Mouse (Mus musculus) layer of hippocampus, adult 18-20 months (tissue): ENCODE data around the gene Megf8. TPM values are rescaled to one million over a fixed set of nuclear protein-coding genes. Genes with fewer than 3 reads are reported as not detected.
A peak's percentile ranks its signal among the peaks of the same experiment; 100 is the strongest.

Experiments used
- DNase-seq, 2 experiments: peaks; one replicate each; pipeline ENCODE4 v3.0.0; 2022; ENCODE audit warnings: low spot score in 2 of 2
- total RNA-seq, 2 experiments: library from RNA; stranded (reverse); gene quantifications; 2 replicates each; pipeline ENCODE4 v1.2.3; 2021

Gene Megf8
- total RNA-seq, 2 experiments from 2014 or later, result 99.1 to 99.9 TPM

GRCm38 (mm10) chr7:25333596-25334307 is 16.8 kb downstream of the Megf8 start:
- peak in 1 of 2 experiments; percentile 77 for DNase-seq

DNA sequence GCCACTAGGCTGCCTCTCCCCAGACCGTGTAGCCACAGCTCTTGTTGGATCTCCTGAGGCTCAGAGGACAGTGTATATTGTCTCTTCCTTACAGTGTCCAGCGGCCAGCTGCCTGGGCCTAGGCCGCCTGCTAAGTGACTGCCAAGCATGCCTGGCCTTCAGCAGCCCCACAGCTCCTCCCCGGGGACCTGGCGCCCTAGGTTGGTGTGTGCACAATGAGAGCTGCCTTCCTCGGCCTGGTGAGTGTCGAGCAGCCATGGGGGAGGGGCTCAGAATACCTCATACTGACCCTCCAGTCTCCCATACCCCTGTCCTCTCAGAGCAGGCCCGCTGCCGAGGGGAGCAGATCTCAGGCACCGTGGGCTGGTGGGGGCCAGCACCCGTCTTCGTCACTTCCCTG is 17.5 kb downstream of the Megf8 start:
- DNase-seq, result no peak

DNA sequence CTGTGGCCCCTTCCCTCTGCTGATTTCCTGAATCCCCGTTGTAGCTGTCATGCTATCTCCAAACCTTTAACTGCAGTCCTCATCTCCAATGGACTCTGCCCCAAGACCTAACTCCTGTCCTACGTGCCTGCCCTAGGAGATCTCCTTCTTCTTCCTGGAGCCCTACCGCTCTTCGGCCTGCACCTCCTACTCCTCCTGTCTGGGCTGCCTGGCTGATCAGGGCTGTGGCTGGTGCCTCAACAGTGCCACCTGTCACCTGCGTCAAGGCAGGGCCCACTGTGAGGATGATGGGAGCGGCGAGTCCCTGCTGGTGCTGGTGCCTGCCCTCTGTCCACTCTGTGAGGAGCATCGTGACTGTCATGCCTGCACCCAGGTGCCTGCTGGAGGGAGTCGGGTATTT is 22.4 kb downstream of the Megf8 start:
- no peak for DNase-seq

- peak; percentile 28 to 66 for DNase-seq
These were observed 24.2 kb downstream of the Megf8 start for GRCm38 (mm10) chr7:25341000-25341784.

- DNase-seq, result no peak
These were observed 31.9 kb downstream of the Megf8 start for GRCm38 (mm10) chr7:25348861-25349260.

DNA sequence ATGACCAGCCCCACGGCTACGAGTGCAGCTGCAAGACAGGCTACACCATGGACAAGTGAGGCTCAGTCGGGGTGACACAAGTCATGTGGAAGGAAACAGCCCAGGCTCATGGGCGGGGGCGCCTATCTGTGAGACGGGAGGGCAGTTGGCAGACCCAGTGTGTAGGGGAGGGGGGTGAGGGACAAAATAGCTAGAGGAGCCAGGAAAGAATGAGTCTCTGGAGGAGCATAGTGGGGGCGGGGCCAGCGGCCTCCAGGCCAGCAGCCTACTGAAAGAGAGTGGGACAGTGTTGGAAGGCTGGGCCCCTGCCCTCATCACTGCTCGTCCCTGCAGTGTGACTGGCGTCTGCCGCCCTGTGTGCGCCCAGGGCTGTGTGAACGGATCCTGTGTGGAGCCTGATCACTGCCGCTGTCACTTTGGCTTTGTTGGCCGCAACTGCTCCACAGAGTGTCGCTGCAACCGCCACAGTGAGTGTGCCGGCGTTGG is 41.8 kb downstream of the Megf8 start:
- no peak for DNase-seq

DNA sequence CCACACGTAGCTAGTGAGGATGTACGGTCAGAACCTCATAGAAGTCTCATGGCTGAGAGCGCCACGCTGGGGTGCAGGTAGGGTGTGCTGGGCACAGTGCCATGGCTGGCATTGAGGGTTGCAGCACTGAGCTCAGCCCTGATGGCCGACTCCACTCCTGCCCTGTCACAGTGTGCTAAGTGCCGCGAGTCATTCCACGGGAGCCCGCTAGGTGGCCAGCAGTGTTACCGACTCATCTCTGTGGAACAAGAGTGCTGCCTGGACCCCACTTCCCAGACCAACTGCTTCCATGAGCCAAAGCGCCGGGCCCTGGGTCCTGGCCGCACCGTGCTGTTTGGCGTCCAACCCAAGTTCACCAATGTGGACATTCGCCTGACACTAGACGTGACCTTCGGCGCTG is 46.2 kb downstream of the Megf8 start:
- no peak for DNase-seq

DNA sequence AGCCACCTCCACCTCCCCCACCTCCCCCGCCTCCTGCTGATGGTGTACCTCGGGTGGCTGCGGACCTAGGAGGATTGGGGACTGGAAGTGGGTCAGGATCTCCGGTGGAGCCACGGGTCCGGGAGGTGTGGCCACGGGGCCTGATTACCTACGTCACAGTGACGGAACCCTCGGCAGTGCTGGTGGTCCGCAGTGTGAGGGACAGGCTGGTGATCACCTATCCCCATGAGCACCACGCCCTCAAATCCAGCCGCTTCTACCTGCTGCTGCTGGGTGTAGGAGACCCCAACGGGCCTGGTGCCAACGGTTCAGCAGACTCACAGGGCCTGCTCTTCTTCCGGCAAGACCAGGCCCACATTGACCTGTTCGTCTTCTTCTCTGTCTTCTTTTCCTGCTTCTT is 46.7 kb downstream of the Megf8 start:
- no peak for DNase-seq

- no peak for DNase-seq
These were observed 49.1 kb downstream of the Megf8 start for GRCm38 (mm10) chr7:25365937-25366625.

DNA sequence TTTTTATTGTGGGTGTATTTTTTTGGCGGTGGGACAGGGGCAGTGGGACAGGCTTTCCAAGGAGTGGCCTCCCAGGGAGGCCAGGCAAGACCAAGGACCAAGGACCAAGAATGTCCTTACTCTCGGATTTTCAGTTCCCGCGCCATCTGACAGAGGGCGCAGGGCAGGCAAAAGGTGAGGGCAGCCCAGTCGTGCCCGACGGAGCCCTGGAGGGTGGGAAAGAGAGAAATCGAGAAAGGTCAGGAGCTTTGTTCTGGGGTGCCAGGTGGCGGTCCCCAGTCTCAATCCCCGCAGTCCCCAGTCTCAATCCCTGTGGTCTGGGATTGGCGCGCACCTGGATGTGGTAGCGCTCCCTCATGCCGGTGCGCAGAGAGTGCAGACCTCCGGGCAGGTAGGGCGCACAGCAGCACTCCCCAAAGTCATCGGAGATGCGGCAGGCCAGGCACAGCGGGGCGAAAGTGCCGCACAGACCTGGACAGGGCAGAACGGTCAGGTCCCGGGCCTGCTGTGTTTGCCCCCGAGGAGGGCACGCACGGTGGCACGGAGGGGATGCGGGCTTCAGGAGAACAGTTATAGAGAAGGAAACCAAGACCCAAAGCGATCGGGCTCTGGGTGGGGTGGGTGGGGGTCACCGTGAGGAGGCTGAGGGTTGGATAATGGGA is 50.8 kb downstream of the Megf8 start:
- no peak for DNase-seq

DNA sequence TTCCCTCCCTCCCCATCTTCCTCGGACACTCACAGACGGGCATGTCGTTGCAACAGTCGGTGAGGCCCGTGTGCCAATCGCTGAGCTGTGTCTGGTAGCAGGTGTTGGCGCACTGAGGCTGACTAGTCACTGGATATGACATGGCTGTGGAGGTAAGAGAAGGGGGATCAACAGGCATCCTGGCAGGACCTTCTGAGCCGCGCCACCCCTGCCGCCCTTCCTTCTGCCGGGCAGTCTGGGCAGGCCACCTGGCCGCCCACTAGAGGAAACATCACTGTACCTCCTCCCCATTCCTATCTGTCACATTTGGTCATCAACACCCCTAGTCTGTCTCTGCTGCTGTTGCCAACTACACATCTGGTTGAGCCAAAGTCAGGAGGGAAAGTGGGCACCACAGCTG is 51.4 kb downstream of the Megf8 start:
- no peak for DNase-seq

DNA sequence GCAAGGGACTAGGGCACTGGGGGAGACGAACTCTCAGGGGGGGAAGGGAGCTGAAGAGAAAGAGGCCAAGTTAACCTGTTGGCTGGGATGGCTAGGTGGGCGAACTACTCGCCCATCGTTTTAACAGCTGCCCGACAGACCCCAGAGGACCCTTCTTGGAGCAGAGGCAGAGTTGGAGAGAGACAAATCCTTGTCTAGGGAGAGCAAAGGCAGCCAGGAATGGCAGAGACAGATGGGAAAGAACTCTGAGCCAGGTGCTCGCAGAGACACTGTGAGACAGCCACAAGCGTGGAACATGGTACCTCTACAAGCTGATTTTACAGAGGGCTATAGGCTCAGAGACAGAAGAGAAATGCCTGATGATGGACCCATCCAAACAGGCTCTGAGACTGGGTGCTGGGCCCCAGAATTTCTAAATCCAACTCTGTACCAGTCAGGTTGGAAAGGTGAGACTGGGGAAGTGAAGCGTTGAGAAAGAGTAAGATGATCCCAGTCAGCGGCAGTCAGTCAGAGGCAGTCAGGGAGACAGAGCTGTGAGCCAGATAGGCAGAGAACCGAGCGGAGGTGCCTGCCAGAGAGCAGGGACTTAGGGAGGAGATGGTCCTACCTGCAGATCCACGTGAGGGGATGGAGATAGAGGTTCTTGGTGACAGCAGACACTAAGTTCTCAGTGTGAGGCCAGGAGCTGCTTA is 52.2 kb downstream of the Megf8 start, which contains the start of gene Cnfn:
Gene Cnfn, minus strand, starts transcription at position 667 of the 692 bp plus-strand sequence.
- no peak for DNase-seq

DNA sequence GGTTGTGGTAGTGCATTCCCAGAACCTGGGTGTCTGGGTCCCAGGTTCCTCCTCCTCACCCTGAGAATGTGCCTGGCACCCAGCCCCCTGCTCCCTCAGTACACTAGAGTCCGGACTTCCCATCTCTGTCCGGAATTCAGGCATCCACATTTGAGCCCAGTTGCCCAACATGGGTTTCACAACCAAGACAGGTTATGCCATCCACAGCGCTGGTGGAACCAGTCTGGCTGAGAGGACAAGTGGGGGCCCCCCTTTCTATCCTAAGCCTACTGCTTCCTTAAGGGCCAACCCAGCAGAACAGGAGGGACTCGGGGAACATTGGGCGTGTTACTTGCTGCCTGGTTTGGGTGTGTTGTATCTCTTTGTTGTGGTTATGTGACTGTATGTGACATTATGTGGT is 55.5 kb downstream of the Megf8 start:
- no peak for DNase-seq

DNA sequence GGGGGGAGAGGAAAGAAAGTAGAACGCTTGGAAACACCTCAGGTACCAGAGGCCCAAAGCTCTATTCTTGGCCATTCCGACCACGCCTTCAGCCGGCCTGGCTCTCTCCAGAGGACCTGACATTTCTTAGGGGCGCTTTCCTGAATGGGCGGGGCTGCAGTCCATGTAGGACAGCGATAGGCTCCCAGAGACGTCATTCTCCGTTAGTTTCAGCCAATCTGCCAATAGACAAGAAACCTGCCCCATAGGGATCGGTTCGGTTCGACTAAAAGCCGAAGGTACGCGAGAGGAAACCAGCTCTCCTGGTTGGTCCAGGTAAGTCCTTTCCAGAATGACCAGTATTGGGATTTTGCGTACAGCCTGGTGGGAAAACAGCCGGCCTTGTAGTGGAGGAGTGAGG is 59.6 kb downstream of the Megf8 start:
- peak; percentile 82 to 97 for DNase-seq

DNA sequence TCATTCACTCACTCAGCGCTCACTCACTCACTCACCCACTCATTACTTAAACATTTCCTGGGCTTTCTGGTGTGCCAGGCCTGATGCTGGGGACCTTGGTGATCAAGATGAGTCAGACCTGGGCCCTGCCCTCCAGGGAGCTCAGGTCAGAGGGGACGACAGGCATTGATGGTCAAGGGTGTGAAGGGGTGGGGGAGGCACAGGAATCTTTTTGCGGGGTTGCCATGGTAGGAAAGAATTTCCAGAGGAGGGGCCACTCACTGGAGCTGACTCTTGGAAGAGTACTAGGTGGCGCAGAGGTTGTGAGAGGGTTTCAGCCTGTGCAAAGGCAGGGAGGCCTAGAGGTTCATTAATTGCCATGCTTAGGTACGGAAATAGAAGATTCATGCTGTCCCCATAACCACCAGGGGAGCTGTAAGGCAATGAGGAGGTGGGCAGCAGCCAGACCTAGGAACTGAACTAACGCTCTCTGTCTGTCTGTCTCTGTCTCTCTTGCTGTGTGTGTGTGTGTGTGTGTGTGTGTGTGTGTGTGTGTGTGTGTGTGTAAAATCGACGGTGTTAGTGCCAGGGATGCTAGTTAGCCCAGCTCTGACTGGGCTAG is 60.2 kb downstream of the Megf8 start:
- no peak for DNase-seq

DNA sequence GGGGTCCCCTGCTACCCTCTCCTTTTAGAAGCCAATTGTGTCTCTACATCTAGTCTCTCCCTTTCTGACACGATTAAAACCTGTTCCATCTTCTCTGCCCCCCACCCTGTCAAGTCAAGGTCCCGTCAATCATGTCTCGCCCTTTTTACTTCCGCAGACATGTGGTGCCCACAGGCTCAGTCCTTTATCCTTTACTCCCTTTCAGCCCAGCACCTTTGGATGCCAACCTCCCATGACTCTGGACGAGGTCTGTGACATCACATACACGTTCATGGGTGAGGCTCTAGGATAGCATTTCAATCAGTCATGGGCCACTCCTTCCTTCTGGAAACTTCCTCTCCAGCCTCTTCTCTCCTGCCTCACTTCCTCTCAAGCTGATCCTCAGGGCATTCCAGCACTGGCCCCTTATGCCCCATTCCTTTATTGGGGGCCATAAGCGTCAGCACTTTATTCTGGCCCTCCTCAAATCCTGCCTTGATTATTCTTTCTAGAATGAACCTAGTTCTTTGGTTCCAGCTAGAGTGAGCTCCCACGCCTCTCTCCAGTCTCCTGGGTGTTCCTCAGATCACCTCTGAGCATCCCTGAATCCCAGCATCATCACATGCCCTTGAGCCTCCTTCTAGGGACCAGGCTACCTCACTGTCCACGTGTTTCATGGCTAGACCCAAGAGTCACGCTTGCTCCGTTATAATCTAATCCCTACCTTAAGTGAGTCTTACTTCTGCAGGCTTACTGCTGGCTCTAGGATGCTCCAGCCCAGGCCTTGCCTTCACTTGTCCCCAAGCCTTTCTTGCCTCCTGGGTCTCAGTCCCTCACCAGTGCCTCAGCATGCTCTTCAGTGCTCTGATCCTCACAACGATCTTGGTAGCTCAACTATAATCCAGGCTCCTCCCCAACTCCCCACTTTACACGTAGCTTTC is 61.5 kb downstream of the Megf8 start:
- DNase-seq, result no peak

GRCm38 (mm10) chr7:25379551-25380351 is 62.8 kb downstream of the Megf8 start:
- DNase-seq, result peak in 1 of 2 experiments; percentile 71
